Mouse (Mus musculus): ENCODE results near the gene Tcp11l2.

Tcp11l2 gene

DNA sequence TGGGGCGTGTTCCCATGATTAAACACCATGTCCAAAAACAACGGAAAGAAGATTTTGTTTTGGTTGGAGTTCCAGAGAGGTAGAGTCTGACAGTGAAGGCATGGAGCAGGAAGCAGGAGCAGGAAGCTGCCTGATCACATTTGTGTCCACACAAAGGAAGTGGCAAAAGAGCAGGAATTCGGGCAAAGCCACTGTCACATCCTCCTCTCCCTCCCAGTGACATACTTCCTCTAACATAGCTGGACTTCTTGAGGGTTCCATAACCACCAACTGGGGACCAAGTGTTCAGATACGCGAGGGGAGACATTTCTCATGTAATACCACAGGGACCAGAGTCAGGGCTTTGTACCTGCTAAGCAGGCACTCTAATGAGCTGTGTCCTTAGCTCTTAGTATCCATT lies 70.8 kb downstream of the Tcp11l2 start:
- no peak for DNase-seq (ENCODE audit: low read depth in 2 of 2, low spot score in 2 of 2)

DNA sequence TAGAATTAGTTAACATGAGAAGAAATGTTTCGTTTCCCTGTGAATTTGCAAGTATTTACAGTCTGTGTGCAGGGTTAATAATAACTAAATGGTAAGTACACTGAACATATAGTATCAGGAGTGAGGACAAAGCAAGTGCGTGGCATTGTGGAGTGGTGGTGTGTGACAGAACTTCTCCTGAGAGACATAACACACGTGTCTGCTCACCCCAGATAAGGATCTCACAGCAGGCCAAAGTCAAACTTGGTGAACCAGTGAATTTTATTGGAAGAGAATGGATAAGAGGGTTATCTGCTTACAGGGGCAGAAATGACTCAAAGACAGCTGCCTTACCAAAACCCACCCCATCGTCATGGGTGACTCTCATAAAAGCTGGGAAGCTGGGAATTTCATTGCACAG lies 72.5 kb downstream of the Tcp11l2 start:
- no peak for DNase-seq (ENCODE audit: low read depth in 2 of 2, low spot score in 2 of 2)

DNA sequence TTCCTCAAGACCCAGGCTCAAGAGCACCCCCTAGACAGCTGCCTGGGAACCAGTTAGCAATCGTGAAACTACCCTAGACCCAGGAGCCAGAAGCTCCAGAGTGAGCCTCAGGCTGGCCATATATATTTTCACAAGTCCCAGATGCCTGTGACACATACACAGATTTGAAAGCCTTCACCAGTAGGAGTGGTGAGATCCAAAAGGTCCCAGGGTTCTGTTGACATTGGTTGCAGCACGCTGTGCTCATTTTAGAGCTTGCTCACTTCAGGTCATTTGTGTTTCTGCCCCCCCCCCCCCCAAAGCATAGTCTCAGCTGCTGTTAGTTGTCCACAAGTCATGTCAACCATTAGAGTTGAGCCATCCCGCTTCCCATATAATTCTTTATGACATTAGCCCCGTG lies 77.6 kb downstream of the Tcp11l2 start:
- DNase-seq (ENCODE audit: low read depth in 2 of 2, low spot score in 2 of 2), result no peak

DNA sequence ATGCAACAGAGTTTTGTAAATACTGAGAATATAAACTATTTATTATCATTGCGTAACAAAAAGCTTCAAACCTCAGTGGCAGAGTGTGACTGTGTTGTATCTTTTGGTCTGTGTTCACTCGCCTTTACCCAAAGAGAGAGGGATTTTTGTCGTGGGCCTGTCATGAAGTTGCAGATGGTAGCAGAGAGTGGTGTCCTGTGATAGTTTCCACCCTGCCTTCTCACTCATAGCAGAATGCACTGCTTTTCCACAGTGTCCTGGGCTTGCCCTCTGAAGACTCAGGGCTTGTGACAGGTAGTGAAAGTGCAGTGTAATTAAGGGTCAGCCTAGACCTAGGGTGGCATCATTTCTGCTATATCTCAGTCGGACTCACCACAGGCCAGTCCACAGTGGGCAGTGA lies 78.3 kb downstream of the Tcp11l2 start:
- DNase-seq (ENCODE audit: low read depth in 2 of 2, low spot score in 2 of 2), result no peak

DNA sequence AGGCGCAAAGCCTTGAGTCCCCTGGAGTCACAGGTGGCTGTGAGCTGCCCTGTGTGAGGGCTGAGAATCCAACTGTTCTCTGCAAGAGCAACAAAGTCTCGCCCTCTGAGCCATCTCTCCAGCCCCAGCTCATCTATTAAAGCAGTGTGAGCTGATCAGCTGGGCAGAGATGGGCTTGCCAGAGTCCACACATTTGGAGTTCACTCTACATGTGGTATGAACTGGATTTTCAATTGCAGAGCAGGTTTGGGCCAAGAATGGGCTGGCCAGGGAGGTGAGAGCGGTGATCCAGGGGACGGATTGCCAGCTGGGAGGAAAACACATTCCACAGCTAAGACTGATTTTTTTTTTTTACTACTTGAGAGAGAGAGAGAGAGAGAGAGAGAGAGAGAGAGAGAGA lies 80.2 kb downstream of the Tcp11l2 start:
- DNase-seq (ENCODE audit: low read depth in 2 of 2, low spot score in 2 of 2), result no peak

DNA sequence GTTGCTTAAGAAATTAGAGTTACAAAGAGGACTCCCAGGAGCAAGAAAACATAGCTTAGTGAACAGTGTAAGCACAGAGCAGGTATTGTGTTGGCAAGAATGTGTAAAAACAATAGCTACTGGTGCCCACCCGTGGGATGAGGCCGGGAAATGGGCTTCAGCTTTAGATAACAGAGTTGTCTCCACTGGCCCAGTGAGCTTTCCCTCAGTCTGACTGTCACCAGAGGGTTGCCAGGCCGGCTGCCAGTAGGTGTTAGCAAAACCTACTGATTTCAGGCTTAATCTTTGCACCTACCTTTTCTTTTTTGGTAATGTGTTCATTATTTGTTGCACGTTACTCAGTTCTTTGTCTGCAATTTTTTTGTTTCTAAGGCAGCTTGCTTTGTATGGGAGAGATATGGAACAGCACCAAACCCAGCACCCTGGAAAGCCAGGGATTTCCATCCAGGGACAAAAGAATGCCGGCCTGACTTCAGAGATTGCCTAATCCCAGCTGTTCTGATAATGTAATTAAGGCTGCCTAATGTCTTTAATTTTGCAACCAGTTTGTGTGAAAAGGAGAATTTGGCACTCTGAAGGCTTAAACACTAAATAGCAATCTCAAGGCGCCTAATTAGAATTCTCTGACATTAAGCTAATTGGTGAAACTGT lies 81.1 kb downstream of the Tcp11l2 start:
- DNase-seq (ENCODE audit: low read depth in 2 of 2, low spot score in 2 of 2), result no peak

DNA sequence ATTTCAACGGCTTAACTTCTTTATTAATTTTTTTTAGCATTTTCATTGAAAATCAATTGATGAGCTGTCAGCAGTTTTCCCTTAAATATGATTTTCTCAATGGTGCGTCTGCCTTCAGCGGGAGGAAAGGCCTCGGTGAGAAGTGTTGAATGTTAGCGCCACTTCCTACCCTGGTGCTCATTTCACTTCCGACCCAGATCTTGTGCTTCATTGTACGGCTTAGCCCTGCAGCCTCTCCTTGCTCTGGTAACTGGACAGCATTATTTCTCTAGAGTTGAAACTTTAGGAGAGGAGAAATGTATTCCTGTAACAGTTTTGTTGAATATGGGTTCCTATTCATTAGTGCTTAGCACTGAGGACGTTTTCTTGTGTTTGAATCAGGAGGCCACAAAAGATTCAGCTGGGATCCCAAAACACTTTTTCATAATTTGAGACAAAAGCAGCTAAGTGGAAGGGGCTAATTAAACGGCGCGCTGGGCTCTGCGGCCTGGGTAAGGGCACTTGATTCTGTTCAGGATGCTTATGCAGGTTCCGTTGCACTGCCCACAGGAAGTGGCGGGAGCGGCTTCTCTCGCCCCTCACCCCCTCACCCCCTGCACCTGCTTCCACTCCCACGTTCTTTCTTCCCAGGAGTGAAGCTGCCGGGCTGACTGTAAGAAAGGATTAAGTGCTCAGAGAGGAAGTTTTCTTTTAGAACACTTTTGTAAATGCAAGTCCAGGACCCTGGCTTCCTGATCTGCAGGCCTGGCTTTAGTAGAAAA lies 81.8 kb downstream of the Tcp11l2 start:
- DNase-seq (ENCODE audit: low read depth in 2 of 2, low spot score in 2 of 2), result no peak

DNA sequence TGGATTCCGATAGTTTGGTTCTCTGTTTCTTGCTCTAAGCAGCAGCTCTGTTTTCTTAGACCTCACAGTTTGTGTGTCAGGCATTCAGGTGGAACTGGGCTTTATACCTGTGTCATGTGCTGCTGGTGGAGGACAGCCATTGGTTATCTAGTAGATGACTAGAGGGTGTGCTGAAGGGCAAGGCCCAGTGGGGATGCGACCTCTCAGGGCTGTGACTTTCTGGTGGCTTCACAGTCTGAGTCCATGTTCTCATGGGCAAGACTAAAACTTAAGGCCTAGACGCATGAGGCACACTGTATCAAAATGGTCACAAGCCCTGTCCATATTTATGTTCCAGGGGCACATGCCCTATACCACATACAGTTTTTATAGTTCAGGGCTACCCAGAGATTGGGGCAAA lies 82.9 kb downstream of the Tcp11l2 start:
- DNase-seq (ENCODE audit: low read depth in 2 of 2, low spot score in 2 of 2), result no peak

DNA sequence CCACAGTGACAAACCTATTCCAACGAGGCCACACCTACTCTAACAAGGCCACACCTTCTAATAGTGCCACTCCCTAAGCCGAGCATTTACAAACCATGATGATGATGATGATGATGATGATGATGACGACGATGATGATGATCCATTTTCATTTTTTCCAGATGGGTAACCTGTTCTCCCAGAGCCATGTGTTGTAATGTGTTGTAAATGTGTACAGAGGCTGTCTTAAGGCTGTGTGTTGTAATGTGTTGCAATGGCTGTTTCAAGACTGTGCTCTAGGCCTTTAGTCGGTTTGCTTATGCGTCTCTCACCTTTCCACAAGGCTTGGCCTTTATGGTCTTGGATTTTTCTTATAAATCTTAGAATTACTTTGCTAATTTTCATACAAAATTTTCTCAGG lies 85.7 kb downstream of the Tcp11l2 start:
- DNase-seq (ENCODE audit: low read depth in 2 of 2, low spot score in 2 of 2), result no peak
